Mouse (Mus musculus): ENCODE measurements at regions not wholly inside any gene's neighbourhood (a gene's known extent, or its start where the extent isn't known, plus 50 kb on each side); places are given as distances from the start of the nearest gene placed in this dataset.

DNA sequence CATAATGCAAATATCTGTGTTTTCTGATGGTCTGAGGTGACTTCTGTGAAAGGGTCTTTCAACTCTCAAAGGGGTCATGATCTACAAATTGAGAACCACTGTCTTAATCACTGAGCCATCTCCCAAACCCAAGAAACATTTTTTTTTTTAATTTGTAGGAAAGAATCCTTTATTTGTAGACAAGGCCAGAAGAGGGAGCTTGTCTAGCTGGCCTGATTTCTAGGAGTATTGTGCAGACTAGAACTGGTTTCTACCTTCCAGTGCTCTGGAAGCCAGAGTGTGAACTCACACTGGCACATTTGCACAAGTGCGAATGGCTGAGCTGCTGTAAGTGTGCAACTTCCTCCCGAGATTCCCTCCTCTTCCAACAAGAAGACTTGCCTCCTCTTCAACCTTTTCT lies 148.1 kb upstream of the Ncam1 start:
- DNase-seq = no peak

DNA sequence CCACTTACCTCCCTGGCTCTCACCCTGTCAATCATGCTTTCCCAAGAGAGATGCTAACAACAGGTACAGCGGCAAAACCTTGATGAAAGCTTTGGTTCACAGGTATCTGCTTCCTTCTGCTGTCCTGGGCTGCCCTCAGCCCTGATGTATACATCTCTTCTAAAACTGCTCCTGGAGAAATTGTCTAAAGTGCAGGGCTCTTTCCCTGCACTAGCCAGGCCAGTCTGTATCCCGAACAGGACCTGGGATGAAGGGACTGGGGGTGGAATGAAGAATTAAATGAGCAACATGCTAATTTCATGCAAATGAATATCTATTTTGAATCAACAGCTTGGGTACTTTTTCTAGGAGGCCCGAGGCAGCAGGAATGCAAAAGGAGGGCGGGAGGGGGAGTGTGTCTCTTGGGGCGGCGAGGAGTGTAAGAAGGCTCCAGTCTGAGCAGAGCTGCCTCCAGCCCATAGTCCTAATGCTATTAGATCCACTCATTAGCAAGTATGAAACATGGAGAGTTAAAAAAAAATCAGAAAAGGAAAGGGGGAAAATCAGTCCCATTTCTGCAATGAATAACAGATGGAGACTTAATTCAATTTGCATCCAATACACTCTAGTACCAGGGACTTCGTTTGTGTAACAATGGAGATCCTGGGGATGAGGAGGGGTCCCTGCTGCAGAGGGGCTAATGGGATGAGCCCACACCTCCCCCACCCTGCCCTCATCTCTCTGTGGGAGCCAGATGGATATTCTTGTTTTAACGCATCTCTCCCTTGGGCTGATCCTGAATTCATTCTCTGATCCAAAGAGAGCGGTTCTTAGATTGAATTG lies 137.0 kb upstream of the Ncam1 start:
- no peak for DNase-seq

DNA sequence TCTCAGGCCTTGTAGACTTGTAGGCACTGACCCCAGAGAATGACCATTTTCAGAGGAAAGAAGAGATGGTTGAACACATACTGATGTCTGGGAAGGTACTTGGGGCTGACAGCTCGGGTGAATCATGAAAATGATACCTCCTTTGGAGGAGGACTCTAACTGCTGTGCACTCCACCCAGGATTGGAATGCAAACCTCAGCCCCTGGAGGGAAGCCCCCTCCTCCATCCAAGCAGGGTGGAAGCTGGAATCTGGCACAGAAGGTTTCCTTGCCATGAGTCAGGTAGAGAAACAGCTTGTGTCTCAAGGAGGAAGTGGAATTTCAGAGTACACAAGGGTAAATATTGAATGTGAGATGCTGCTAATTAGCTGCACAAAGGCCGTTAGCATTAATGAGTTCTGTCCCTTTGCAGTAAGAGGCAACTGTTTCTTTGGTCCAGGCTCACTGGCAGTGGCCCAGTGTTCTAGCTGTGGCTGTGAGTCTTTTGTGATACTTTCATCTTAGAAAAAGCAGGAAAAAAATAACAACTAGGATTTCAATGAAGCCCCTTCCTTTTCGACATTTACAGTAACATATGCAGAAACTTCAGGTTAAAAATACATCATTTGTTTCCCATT lies 129.4 kb upstream of the Ncam1 start:
- no peak for DNase-seq

DNA sequence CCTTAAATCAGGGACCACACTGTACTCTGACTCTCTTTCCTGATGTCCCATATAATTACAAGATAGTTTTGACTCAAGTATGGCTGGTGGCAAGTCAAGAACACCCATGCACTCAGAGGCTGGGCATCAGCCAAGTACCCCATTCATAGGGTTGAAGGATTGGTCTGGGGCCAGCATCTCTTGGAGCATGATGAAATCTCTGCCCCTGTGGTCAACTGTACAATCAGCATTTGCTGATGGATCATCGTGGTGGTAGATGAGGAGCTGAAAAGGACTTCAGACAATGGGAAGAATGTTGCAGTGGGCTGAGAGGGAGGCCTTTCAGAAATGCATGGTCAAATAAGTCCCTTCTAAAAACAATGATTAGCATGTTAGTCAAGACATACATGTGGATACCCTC lies 128.6 kb upstream of the Ncam1 start:
- no peak for DNase-seq

DNA sequence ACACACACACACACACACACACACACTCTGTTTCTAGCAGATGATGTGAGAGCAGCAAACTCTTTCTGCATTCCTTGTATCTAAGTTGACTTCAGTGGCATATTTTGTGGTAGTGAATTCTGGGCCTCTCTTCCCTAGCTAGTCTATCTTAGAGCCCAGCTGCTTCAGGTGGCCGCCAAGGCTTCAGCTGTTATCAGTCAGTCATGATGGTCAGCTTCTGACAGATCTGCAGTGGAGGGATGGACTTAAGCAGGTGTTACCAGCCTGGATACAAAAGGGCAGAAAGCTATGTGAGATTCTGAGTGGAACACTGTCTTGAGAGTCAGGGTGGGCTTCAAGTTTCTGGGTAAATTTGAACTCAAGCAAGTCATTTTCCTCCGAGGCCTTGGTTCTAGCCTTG lies 127.1 kb upstream of the Ncam1 start:
- DNase-seq = no peak

DNA sequence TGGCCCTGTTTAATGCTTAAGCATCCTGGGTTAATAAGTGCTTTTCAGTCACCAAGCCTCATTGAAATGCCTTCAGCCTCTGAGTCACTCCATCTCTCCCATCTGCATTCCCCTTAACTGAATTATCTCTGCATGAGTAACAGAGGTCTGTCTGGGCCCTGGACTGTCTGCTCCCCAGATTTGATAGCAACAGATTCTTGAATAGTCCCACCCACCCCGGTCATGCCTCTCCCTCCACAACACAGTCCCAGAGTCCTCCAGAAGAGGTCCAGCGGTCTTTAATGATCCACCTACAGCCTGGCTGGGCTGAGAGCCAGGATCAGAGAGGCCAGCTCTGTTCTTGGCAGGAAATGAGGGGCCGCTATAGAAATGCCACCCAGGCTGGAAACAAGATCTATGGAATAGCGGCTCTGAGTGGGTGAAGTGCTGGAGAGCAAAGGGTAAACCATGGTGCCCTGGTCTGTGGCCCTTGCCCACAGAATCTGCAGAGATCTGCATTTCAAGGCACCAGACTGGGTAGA lies 125.3 kb upstream of the Ncam1 start:
- no peak for DNase-seq

DNA sequence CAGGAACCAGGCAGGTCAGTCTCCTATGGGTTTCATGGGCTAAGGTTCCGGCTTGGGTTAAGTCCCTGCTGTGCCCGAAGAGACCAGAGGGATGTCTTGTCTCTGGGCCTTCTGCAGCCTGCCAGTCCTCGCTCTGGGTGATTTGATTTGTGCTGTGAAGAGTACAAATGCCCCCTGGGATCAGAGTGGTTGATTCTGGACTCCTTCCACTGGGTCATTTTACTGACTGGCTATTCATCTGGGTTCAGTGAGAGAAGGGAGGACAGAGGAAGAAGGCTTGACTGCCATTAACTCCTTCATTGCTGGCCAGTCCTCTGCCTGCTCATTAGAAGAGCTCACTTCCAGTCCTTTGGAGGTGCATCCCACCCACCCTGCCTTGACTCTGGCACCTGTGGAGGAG lies 124.0 kb upstream of the Ncam1 start:
- DNase-seq = no peak

DNA sequence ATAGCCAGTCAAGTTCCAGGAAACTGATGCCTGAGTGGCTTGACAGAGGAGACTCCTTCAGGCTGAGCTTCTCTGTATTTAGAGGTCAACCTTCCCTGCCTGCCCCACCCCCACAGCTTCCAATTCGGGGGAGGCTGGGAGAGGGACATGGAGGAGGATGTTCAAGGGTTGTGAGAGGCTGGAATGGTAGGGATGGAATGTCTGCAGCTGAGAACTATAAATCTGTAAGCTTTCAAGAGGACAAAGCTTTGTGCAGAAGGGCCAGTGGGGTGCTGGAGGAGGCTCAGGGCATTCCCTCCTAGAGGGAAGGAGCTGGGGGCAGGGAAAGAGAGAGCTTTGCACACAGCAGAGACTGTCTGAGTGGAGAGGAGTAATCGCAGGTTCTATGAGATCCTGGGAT lies 123.4 kb upstream of the Ncam1 start:
- DNase-seq = no peak

DNA sequence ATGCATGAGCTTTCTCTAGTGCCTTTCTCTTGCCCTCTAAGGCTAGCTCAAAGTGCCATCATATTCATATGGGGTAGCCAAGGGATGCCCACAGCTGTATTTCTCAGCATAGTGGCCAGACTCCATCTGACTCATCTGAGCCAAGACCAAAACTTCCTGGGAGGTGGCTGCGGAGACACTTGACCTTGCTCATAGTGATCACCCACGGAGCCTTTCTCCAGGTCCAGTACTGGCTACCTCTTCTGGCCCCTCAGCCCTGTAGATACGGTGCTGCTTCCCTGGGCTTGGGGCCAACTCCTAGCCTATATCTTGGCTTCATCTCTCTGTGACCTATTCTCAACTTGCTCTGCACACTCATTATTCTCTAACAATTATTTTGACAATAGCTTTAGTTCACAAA lies 122.6 kb upstream of the Ncam1 start:
- DNase-seq = no peak

DNA sequence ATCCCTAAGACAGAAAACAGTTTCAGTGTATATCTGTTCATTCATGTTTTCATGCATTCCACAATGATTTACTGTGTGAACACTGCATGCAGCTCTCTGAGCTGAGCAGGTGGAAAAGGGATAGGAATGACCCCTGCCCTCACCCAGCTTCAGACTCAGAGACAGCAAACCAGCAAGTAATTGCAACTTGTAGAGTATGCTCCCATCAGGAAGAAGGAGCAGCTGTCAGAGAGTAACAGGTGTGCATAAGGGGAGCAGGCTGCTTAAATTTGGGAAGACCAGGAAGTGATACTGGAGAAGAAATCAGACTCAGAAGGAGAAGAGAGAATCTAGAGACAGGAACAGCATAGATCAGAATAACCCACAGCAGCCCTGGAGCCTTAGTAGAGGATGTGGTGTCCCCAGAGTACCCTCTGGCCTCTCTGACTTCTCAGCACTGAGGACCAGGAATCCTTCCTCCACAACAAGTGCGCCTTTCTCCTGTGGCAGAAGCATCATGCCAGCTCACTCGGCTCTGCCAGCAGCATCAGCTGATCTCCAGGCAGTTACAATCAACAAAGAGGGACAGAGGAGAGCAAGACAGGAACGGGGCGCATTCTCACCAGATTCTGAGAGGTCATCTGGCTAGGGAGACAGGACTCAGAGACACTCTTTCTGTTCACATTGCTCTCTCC lies 116.5 kb upstream of the Ncam1 start:
- DNase-seq = no peak

DNA sequence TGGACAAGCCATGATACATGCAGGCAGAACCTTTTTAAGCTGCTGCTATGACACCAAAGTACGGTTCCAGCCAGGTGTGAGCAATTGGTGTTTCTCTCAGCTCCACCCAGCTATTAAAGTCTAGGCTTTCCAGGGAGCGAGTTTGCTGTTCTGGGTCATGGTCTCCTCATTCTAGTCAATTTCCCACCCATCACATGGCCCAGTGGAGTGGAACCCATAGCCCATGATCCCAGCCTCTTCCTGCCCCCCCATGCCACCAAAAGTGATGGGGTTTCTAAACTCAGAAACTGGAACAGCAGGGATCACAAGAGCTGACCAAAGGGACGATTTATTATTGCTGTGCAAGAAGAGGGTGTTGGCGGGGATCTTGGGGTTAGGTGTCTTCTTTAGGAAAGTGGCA lies 115.0 kb upstream of the Ncam1 start:
- DNase-seq = no peak

DNA sequence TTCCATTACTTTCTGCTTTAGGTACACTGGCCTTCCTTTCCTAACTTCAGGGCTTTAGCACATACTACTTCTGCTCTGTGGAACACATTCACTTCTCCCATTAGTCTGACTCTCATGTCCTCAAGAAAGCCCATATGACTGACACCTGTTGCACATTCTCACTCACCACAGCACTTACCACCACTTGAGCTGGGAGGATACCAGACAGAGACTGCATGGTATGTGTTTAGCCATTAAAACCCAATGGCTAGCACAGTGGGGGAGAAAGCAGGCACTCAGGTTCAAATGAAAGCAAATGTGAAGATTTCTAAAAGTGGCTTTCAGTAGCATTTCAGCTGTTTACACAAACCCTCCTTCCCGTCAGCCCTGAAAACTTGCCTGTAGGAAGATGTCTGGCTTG lies 113.6 kb upstream of the Ncam1 start:
- no peak for DNase-seq

DNA sequence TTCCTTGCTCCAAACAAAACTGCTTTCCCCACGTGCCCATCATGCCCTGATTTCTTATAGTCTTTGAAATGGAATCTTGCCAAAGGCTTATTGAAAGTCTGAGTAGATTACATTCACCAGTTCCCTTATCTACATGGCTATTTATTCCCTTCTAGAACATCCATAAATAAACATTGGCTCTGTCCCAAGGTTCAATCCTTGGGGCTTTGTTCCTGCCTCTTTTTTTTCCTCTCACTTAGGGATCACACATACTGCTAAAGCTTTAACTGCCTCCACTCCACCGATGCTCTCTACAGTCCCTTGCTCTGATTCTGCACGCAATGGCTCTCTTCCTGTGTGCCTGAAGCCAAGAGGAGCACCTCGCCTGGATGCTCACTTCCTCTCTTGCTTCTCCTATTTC lies 107.6 kb upstream of the Ncam1 start:
- no peak for DNase-seq

DNA sequence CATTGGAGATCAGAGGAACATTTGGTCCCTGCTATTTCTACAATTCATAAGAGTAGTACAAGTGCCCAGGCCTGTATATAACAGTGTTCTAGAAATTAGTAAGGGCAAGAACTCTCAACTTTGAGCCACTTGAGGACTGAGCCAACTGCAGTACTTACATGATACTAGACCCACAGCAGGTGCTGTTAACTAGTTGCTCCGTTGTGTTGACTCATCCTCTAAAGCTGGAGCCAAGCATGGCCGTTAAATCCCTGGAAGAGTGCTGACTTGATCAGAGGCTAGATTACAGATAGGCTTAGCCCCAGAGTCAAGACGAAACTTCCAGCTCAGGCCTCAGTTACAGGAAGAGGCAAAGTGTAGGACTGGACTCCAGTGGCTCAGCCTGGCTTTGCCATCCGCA lies 107.0 kb upstream of the Ncam1 start:
- DNase-seq = no peak

DNA sequence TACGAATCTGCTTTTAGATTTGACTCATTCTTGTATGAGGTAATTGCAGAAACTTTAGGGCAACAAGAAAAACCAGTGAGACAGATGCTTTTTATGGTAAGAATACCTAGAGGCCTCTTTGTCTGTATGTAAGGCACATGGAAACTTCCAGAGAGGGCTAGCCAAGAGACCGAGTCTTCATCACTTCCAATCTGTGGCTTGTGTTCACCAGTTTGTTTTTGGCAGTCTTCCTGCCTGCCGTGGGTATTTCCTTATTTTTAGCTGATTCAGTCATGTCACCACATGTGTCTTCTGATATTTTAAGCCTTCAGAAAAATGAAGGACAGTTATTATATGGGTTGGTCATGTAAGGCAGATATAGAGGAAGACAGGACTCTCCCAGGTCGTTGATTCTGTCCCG lies 100.2 kb upstream of the Ncam1 start:
- no peak for DNase-seq

DNA sequence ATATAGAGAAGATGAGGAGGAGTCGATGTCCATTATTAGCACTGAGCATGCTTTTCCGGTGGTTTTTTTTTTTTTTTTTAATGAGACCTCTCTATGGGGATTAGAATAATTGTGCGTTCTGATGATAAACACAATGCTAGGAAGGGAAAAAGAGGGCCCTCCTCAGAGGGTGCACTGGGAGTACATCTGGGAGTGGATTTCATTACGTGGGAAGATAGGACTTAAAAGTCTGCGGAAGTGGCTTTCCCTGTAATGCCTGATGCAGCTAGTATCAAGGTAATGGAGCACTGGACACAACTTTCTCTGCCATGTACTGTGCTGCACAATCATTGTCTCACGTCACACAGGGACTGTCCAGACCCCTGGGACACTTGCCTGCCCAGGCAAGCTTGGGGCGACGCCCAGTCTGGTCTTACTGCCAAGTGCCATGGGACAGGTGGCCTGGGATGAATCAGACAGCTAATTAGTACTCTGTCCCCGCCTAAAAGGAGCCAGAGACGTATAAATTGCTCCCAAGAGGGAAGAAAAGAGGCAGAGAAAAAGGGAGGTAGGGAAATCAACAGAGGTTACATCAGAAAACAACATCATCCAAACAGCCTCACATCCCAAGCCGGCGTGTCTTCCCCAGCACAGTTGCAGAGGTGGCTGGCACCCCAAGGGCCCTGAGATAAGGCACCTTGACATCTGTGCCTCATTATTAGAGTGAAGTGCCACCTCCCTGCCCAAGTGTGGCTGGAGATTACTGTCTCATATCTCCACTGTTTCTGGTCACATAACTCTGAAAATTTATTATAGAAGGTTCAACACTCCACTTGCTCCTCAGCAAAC lies 86.0 kb upstream of the Ncam1 start:
- no peak for DNase-seq

DNA sequence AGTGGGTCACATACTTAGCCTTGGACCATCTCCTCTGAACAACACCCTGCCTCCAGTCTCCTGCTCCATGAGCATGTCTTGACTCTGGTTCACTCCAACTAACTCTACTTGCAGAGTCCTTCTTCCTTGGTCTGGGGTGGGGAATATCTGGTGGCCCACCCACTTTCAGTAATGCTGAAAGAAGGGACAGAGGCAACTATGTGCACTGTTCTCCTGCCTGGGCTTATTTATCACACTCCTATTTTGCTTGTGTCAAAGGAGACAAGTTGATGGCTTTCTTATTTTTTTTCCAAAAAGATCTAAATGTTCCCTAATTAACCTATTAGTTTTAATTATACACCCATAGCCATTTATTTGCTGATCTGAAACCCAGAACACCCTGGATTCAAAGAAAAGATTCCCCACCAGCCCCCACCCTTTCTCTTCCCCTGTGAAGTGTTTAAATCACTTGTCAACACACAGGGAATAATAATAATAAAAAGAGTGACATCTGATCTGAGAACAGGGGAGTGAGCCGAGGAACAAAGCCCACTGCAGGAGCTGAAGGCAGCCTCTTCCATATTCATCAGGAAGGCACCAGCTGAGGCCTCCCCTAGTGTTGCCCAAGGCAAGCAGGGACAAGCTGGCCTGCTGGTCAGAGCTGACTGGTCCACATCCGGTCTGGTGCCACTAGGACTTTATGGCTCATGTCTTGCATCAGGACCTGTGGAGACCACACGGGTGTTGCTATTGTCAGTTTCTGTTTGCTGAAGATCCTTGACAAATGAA lies 80.8 kb upstream of the Ncam1 start:
- DNase-seq = no peak

DNA sequence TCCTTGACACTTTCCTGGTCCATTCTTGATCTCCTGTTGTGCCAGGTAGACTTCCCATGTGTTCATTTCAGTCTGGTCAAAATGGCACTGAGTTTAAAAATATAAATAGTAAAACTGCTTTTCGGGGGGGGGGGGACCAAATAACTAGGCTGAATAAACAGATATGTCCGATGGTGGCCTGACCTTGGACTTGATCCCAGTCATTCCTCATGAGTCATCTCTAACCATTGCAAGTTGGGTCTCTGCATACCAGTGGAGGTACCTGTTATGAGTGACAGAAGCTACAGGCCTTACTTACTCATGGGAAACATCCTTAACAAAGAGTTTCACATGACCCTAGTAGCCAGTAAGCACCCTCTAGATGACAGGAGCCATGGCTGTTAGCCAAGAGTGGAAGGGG lies 76.2 kb upstream of the Ncam1 start:
- peak; percentile 26 for DNase-seq

DNA sequence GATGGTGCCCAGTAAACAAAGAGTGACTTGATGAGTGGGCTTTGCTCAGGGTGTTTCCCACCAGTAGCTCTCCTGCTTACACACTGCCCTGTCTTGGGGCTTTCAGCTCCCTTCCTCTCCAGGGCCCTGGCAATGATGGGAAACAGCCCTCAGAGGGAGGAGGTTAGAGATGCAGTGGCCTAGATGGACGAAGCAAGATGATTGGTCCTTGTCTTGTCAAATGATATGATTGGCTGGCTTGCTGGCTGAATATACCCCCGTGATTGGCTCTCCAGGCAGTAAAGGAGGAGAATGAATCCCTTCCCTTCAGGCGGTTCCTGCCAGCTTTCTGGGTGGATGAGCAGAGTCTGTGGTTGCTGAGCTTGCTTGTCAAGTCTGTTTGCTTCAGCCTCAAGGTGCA lies 74.8 kb upstream of the Ncam1 start:
- peak; percentile 12 for DNase-seq

DNA sequence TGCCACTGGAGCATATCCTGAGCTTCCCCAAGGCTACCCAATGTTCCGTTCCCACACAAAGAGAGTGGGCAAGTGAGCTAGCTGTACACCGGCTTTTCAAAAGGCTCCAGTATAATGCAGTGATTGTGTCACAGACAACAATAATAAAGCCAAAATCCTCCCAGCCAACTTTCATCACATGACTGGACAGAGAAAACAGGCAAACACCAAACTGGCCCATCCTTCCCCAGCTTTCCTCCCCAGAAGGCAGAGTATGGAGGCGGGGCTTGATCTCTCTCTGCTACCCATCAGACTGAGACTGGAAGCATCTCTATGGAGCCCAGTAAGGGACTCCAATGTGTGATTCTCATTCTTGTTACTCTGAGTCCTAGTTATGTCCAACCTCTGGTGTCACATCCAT lies 52.8 kb upstream of the Ncam1 start:
- no peak for DNase-seq

DNA sequence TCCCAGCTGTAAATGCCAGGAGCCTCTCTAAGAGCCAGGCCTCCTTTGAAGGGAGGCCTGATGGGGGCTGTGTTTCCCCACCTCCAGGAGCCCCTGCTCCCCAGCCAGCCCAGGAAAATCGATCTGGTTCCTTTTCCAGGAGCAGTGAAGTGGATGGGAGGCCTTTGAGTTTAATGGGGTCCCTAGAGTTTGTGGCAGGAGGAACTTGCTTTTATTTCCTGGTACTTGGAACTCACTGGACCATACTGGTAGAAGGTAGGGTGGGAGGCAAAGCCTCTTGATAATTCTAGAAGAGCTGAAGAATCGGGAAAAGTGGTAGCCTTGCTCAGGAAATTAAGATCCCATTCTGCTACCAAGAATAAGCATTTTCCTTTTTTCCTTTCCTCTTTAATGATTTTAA lies 50.7 kb upstream of the Ncam1 start:
- DNase-seq = no peak

DNA sequence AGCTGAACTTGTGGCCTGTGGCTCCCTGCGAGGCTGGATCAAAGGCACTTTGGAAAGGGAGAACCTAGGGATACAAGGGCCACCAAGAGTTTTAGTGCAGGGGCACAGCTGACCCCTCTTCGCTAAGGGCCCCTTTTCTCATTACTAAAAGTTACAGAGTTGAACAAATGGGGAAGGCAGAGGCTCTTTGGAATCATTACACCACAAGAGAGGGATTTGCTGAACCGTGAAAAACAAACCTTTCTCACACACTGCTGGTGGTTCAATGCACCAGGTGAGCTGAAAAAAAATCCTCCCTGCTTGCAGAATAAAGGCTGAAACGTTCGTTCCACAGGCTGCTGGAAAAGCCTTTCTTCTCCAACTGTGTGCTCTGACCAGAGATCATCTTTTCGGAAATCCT lies 50.2 kb upstream of the Ncam1 start:
- no peak for DNase-seq
